Mouse (Mus musculus) erythroblast, embryonic 14.5 days (primary cell): ENCODE results near the gene Rbm4b.

Source experiments
- GATA1 ChIP-seq: IDR thresholded peaks from 2 replicates; pipeline ENCODE4 v1.6.1; 2012; ENCODE audit warnings: low read length, inconsistent platforms, mixed read lengths
- TAL1 ChIP-seq: IDR thresholded peaks from 3 replicates; pipeline ENCODE4 v1.6.1; 2012; ENCODE audit warnings: low read length, inconsistent platforms, mixed read lengths

DNA sequence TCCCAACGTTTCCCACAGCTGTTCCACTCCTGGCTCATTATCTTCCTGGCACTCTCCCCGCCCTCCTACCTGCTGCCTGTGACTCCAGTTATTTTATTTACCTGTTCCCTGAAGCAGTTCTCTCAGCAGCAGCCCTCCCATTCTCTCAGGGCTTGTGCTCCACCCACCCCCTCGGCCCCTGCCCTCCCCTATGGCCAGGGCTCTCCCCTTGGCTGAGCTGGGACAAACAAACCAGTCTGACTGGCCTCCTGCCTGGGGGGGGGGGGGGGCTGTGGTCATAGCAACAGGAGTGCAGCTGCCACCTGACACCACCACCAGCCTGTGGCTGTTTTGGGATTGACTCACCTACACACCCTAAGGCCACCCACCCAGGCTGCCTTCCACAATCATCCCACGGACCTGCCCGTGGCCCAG, 36.9 kb upstream of the Rbm4b start:
- TF ChIP-seq GATA1 (no peak), TAL1 (no peak)
